Mouse (Mus musculus) CD4-positive naive resting alpha-beta T cell, adult 57 days (primary cell): ENCODE data around the gene Gm2012. TPM values are rescaled to one million over a fixed set of nuclear protein-coding genes. Genes with fewer than 3 reads are reported as not detected.

Experiments
- total RNA-seq: library from RNA; stranded (reverse); gene quantifications from one replicate; pipeline ENCODE4 v1.2.4, GENCODE M21; 2023

Gene Gm2012
- total RNA-seq = not detected

GRCm38 (mm10) chrX:26231255-26231654 is at the start of gene Gm2012:
Gene Gm2012 (minus strand): TSS chrX:26231355.

Other genes starting within 250 kb of the Gm2012 start
- not detected for gene Gm5168, start 180.3 kb downstream of the Gm2012 start, total RNA-seq
- gene Gm2030, start 78.7 kb upstream of the Gm2012 start, total RNA-seq = not detected